Mouse (Mus musculus): ENCODE results near the gene Arhgef28.

Gene Arhgef28

GRCm38 (mm10) chr13:97966077-97966476 is 240.2 kb downstream of the Arhgef28 start:
- in situ Hi-C loops (cut with MboI): no loop called here

- in situ Hi-C loops (cut with MboI): no loop called here
Measured at GRCm38 (mm10) chr13:97964892-97965424, 241.3 kb downstream of the Arhgef28 start.

GRCm38 (mm10) chr13:97960142-97960541 is 246.1 kb downstream of the Arhgef28 start:
- in situ Hi-C loops (cut with MboI): no loop called here

- in situ Hi-C loops (cut with MboI): no loop called here
Measured at GRCm38 (mm10) chr13:97959394-97959888, 246.8 kb downstream of the Arhgef28 start.

- in situ Hi-C loops (cut with MboI): no loop called here
Measured at GRCm38 (mm10) chr13:97955759-97956158, 250.5 kb downstream of the Arhgef28 start.

- in situ Hi-C loops (cut with MboI): no loop called here
Measured at GRCm38 (mm10) chr13:97954956-97955496, 251.2 kb downstream of the Arhgef28 start.

GRCm38 (mm10) chr13:97954051-97954450 is 252.2 kb downstream of the Arhgef28 start:
- in situ Hi-C loops (cut with MboI): no loop called here

GRCm38 (mm10) chr13:97953526-97953925 is 252.7 kb downstream of the Arhgef28 start:
- in situ Hi-C loops (cut with MboI): no loop called here

- in situ Hi-C loops (cut with MboI): no loop called here
Measured at GRCm38 (mm10) chr13:97948856-97949255, 257.4 kb downstream of the Arhgef28 start.

GRCm38 (mm10) chr13:97947598-97947997 is 258.6 kb downstream of the Arhgef28 start:
- in situ Hi-C loops (cut with MboI): no loop called here

- in situ Hi-C loops (cut with MboI): no loop called here
Measured at GRCm38 (mm10) chr13:97946422-97946821, 259.8 kb downstream of the Arhgef28 start.

GRCm38 (mm10) chr13:97941909-97942680 is 264.1 kb downstream of the Arhgef28 start:
- in situ Hi-C loops (cut with MboI): no loop called here

GRCm38 (mm10) chr13:97941099-97941498 is 265.1 kb downstream of the Arhgef28 start:
- in situ Hi-C loops (cut with MboI): no loop called here

GRCm38 (mm10) chr13:97939433-97940160 is 266.6 kb downstream of the Arhgef28 start:
- in situ Hi-C loops (cut with MboI): loop anchor here (10.0 kb wide), 1 partner anchor 705 kb away; no protein-coding TSS in a partner anchor

- in situ Hi-C loops (cut with MboI): loop anchor here (10.0 kb wide), 1 partner anchor 704 kb away; no protein-coding TSS in a partner anchor
Measured at GRCm38 (mm10) chr13:97938596-97939297, 267.5 kb downstream of the Arhgef28 start.

GRCm38 (mm10) chr13:97937919-97938318 is 268.3 kb downstream of the Arhgef28 start:
- in situ Hi-C loops (cut with MboI): loop anchor here (10.0 kb wide), 1 partner anchor 703 kb away; no protein-coding TSS in a partner anchor

GRCm38 (mm10) chr13:97928135-97928497 is 278.1 kb downstream of the Arhgef28 start:
- in situ Hi-C loops (cut with MboI): no loop called here

- in situ Hi-C loops (cut with MboI): no loop called here
Measured at GRCm38 (mm10) chr13:97927376-97928134, 278.7 kb downstream of the Arhgef28 start.

GRCm38 (mm10) chr13:97926371-97926770 is 279.9 kb downstream of the Arhgef28 start:
- in situ Hi-C loops (cut with MboI): no loop called here

- in situ Hi-C loops (cut with MboI): no loop called here
Measured at GRCm38 (mm10) chr13:97923009-97923408, 283.2 kb downstream of the Arhgef28 start.

- in situ Hi-C loops (cut with MboI): no loop called here
Measured at GRCm38 (mm10) chr13:97919590-97919989, 286.6 kb downstream of the Arhgef28 start.
